Mouse (Mus musculus): Measurements from ENCODE around the gene Elmod3.

Gene Elmod3

DNA sequence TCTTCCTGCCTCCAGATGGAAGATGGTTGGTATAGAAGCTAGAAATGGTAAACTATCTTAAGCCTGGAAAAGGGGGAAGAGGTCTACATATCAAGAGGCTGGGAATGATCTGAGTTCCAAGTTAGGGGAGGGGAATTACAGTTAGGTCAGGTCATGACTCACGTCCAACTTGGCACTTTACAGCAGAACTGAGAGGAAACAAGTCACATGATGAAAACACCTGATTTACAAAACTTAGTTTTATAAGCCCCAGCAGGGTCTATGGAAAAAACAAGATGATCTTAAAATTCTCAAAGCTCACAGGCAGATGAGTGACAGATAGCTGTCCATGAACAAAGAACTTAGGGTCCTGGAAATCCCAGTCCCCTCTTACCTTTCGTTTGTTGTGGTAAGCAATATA is 16.9 kb upstream of the Elmod3 start:
- no peak for DNase-seq (ENCODE audit: low read depth, low spot score)

- DNase-seq (ENCODE audit: low read depth, low spot score): no peak
Measured at GRCm38 (mm10) chr6:72610261-72610660, 12.0 kb upstream of the Elmod3 start.

GRCm38 (mm10) chr6:72608662-72609184 is 10.5 kb upstream of the Elmod3 start:
- no peak for DNase-seq (ENCODE audit: low read depth, low spot score)

DNA sequence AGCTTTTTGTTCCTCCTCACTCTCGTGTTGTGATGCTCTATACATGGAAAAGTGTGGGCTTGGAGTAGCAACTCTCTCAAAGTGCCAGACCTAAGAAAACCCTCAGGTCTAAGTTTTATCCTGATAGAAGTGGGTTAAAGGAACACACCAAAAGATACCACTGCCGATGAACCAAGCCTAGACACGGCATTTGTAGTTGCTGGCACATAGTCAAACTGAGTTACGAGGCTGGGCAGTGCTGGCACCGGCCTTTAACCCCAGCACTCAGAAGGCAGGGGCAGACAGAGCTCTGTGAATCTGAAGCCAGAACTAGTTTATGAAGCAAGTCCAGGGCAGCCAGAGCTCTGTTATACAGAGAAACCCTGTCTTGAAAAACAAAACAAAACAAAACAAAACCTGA is 9.5 kb upstream of the Elmod3 start:
- no peak for DNase-seq (ENCODE audit: low read depth, low spot score)

DNA sequence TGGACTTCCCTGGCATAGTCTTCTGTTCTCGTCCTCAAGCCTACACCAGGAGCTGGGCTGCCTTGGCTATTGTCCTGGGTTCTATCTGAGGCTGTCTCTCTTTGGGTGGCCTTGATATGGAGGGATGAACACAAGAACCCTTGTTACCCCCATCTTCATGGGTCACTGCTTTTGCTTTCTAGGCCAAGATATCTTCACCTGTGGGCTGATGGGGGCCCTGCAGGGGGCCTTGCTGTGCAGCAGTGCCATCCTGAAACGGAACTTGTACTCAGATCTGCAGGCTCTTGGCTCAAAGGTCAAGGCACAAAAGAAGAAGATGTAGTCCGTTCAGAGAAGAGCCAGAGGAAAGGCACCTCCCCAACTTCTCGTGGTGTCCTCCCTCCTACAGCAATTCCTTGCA is 8.8 kb upstream of the Elmod3 start:
- no peak for DNase-seq (ENCODE audit: low read depth, low spot score)

- no peak for DNase-seq (ENCODE audit: low read depth, low spot score)
Measured at GRCm38 (mm10) chr6:72604066-72604465, 5.9 kb upstream of the Elmod3 start.

- peak; percentile 87 for DNase-seq (ENCODE audit: low read depth, low spot score)
Measured at GRCm38 (mm10) chr6:72601732-72602131, 3.5 kb upstream of the Elmod3 start.

GRCm38 (mm10) chr6:72600771-72601170 is 2.6 kb upstream of the Elmod3 start:
- no peak for DNase-seq (ENCODE audit: low read depth, low spot score)

DNA sequence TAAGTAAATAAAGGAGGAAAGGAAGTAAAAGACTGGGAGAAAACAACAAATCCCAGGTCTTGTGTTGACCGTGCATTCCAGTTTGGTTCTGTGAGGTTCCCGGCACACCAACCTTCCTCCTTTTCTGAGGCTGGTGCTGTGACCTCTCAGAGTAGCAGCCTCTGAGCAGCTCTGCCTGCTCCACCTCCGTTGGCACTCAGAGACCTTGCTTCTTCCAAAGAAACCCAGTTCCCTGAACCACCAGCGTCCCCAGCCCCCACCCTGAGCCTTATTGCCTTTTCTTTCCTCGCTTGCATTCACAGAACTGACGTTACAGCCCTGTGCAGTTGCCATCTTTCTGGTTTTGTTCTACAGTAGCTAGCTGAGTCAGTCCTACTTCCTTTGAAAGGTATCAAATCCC is 2.0 kb upstream of the Elmod3 start:
- DNase-seq (ENCODE audit: low read depth, low spot score): no peak

DNA sequence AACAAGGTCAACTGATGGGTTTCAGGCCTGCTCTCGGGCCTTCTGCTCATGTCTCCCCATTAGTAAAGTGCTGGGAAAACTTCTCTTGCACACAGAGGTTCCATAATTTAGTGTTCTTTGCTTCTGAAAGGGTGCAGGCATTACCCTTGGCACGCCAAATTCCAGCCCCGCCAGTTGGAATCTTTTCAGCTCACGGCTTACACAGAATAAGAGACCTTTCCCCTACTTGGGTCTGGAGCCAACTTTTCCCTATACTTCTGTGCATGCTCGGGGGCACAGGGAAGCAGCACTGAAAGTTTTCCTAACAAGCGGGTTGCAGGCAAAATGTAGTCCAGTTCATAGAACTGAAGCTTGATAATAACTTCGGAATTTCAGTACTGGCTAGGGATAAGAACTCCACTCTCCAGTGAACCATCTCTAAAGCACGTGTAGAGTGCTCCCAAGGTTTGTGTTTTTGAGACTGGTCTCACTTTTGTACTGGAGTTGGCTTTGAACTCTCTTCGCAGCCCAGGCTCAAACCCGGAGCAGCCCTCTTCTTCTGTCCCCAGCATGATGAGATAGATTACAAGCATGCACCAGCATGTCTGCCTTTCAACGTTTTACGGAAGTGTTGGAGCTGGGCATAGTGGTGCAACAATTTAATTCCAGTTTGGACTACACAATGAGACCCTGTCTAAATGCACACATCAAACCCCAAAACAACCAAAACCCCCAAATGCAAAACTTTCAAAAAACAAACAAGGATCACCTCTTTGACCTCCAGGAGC is 761 bp upstream of the Elmod3 start:
- no peak for DNase-seq (ENCODE audit: low read depth, low spot score)

GRCm38 (mm10) chr6:72597083-72597874 is 934 bp downstream of the Elmod3 start:
- DNase-seq (ENCODE audit: low read depth, low spot score): no peak

DNA sequence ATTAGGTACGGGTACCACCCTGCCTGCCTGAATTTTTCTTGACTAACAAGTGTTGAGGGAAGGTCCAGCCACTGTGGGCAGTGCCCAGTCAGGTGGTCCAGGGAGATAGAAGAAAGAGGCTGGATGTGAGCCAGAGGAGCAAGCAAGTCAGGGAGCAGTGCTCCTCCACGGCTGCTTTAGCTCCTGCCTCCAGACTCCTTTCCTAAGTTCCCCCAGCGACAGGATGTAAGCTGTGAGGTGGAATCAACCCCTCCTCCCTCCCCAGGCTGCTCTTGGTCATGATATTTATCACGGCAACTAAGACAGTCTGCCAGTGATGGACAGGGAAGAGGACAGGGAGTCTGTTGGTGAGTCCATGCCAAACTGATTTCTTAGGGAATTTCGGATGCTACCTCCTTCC is 4.3 kb downstream of the Elmod3 start:
- no peak for DNase-seq (ENCODE audit: low read depth, low spot score)

- DNase-seq (ENCODE audit: low read depth, low spot score): no peak
Measured at GRCm38 (mm10) chr6:72593011-72593803, 5.0 kb downstream of the Elmod3 start.

DNA sequence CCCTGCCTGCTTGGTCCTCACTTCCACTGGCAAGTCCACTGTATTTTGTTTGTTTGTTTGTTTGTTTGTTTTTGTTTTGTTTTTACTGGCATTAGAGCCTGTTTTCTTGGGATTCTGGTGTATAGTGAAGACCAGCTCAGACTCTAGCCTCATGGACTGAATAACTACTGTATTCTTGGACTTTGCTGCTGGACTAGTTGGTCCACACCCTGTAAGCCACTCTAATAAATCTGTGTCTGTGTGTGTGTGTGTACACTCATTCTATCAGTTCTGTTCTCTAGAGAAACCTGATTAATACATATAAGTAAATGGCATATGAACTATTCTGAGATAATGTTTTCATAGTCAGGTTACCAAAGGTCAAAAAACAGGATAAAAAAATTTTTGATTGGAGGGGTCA is 8.1 kb downstream of the Elmod3 start:
- DNase-seq (ENCODE audit: low read depth, low spot score): no peak

DNA sequence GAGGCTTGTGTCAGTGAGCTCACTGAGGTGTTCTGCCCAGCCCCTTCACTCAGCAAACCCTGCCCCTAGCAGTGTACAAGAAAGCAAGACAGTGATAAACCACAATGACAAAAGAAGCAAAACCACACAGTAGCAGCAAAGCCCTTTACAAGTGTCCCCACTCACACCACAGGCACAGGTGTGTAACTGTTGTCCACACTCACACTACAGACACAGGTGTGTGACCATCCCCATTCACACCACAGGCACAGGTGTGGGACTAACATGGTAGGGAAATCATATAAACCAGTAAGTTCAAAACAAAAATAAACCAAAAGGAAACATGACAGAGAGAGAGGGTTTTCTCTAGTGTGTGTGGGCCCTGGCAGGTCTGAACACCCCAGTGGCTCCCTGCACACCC is 9.9 kb downstream of the Elmod3 start:
- no peak for DNase-seq (ENCODE audit: low read depth, low spot score)

- DNase-seq (ENCODE audit: low read depth, low spot score): no peak
Measured at GRCm38 (mm10) chr6:72586701-72587100, 11.5 kb downstream of the Elmod3 start.

- DNase-seq (ENCODE audit: low read depth, low spot score): no peak
Measured at GRCm38 (mm10) chr6:72584154-72584553, 14.1 kb downstream of the Elmod3 start.

DNA sequence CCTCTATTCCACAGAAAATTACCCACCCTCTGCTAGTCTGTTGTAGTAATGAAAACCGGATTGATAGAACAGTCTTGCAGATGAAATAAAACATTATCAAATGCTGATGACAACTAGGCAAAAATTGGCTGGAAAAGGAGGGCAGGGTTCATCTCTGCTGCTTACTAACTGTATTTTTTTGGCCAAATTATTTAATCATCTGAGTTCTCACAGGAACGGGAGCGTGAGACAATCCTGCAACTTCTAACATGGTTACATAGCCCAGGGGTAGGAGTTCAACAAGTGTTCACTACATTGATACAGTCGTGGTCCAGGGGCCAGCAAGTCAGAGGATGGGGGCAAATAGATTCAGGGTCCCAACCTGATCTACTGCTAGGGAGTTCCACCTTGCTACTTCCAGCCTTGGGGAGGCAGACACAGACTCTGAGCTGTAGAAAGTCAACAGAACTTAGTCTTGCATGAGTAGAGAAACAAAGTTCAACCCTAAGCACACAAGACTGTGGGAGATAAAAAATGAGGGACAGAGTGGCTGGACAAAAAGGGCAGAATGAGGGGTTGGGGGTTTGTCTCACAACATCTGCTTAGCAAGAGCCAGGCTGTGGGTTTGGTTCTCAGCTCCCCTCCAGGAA is 14.9 kb downstream of the Elmod3 start:
- DNase-seq (ENCODE audit: low read depth, low spot score): no peak

DNA sequence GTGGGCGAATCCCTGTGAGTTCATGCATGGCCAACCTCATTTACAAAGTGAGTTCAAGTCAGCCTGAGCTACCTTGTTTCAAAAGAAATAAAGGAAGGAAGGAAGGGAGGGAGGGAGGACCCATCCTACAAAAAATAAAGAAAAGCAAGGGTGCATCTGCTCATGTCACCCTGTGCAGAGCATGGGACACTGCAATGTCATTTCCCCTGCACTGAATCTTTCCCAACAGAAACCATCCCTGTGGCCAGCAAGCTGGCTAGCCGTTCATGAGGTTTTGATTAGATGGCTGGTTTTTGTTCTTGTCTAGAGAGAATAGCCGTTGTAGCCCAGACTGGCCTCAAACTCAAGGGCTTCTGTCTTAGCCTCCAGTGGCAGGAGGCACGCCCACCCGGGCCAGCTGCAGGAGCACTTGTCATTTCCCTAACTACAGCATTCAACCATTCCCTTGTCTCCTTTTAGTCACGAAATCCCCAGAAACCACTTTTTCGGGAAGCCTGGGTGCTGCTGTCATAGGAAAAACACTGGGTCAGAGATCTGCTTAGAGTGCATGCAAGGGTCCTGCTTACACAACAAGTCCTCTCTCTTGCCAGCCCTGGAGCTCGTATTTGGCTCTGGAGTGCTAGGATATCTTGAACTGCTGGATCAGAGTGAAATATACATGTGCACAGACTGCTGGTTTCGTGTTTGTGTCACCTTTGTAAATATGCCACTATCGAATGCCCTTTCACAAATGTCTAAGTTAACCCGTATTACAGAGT is 16.4 kb downstream of the Elmod3 start:
- no peak for DNase-seq (ENCODE audit: low read depth, low spot score)

DNA sequence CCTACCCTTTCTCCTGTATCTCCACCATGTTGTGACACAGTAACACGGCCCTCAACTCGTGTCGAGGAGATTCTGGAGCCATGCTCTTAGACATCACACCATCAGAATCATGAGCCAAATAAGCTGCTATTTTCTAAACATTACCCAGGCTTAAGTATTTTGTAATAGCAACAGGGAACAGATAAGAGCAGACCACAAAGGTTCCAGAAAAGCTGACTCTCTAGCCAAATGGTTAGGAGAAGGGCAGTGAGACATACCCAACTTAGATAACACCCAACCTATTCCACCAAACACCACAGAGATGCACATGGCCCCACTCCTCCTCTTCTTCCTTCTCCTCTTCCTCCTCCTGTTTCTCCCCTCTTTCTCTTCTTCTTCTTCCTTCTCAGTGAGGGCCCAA is 22.2 kb downstream of the Elmod3 start:
- no peak for DNase-seq (ENCODE audit: low read depth, low spot score)

DNA sequence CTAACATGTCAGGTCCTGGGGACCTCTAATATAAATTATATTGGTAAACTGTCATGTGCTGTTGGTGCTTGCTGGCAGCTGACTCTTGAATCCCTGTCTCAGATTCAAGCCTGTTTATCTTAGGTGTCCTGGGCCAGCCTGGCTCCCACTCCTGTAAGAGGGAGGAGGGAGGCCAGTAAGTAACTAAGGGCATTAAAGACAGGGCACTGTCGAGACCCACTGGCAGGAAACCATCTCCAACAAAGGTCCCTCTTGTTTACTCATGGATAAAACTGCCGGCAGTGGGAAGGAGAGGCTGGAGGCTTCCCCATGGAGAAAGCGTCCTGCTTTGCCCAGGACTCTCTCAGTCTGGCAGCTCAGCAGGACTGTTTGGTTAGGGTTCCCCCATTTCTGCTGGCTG is 26.4 kb downstream of the Elmod3 start:
- DNase-seq (ENCODE audit: low read depth, low spot score): no peak

Data from ZHBTc4 (cell line).